Mouse (Mus musculus) urinary bladder, postnatal 10 days (tissue): Measurements from ENCODE around the gene Fam57b.
"Not testable (repeated sequence)": the region's sequence is repeated elsewhere in the genome, so short reads cannot be mapped to it uniquely, and the experiment has no call there.

ENCODE experiments used
- DNase-seq: peaks from one replicate; pipeline ENCODE4 v3.0.0; 2022; ENCODE audit warnings: low spot score

Fam57b gene

DNA sequence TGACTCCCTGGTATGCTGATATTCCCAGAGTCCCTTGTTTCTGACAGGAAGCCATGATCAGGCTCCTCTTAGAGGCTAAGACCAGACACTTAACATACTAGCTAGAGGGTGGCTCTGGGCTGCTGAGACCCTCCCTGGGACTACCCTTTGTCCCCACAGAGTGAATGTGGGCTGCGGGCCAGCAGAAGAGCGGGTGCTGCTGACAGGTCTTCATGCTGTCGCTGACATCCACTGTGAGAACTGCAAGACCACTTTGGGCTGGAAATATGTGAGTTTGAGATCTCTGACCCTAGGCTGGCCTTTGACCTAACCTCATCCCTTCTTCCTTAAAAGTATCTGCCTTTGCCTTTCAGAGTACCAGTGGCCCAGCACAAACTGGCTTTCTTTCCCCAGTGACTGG is 19.3 kb upstream of the Fam57b start:
- no peak for DNase-seq

DNA sequence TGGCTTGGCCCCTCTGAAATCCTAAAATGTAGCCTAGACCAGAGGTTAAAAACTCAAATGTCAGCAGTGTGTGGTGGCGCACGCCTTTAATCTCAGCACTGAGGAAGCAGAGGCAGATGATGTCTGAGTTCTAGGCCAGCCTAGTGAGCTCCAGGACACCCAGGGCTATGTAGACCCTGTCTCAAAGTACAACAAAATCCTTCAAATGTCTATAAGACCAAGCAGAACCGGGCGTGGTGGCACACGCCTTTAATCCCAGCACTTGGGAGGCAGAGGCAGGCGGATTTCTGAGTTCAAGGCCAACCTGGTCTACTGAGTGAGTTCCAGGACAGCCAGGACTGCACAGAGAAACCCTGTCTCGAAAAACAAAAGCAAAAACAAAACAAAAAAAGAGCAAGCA is 18.4 kb upstream of the Fam57b start:
- DNase-seq = not testable (repeated sequence)

DNA sequence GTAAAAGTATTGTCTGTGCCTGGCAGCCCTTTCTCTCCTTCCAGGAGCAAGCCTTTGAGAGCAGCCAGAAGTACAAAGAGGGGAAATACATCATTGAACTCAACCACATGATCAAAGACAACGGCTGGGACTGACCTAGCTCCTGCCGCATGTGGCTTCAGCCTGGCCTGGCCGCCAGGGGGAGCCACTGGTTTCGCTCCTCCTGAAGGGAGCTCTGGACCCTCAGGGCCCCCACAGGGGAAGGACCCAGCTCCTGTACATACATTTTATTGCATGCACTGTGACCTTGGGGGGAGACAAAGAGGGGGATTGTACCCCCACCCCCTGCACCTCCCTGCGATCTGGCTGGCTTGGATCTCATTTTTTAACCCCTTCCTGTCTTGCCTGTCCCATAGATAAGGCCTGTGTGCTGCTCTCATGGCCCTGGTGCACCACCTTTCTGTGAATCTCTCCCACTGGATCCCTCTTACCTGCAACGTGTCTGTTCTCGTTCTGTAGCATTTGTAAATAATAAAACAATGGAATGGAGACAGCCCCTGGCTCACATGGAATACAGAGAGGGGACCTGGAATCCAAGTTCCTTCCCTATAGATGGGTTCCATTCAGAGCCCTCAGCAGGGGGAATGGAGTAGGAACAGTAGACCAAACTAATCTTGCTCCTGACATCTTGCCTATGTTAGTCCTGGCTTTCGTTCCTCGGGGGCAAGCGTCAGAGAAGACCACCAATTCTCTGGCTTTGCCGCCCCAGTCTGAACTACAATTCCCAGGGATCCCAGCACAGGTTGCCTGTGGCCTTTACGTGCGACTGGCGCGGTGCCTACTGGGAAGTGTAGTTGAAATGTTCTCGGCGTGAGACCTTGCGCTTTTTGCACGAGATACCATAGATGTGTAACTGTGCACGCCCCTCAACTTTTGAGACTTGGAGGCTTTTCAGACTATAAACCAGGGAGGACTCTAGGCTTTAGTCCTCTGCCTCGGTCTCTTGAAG is 17.2 kb upstream of the Fam57b start:
- DNase-seq = no peak

DNA sequence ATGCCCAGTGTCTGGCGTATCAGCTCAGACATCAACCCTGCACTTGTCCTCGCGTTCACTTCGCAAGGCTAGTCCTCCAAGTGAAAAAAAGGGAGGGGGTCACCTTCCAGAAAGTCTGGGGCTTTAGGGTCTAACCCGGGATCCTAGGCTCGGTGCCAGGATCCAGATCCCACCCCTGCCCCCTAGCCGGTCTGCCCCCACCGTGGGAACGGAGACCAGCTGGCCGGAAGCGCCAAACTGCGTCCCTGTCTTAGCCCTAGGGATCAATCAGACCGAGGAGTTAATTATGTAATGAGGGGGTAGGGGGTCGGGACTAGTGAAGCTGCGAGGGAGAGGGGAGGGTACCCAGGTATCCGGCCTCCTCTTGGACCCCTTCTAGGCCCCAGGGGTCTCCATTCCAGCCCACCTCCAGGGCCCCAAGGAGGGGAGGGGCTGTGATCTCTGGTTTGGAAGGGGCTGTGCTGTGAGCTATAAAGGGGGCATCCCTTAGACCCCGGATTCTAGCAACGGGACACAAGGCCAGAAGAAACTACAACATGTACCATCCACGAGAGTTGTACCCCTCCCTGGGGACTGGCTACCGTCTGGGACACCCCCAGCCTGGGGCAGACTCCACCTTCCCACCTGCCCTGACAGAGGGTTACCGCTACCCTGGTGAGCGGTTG is 16.4 kb upstream of the Fam57b start, which contains the start of gene Tbx6:
Gene Tbx6, plus strand, starts transcription at position 513 of the 665 bp plus-strand sequence.
- DNase-seq = no peak

DNA sequence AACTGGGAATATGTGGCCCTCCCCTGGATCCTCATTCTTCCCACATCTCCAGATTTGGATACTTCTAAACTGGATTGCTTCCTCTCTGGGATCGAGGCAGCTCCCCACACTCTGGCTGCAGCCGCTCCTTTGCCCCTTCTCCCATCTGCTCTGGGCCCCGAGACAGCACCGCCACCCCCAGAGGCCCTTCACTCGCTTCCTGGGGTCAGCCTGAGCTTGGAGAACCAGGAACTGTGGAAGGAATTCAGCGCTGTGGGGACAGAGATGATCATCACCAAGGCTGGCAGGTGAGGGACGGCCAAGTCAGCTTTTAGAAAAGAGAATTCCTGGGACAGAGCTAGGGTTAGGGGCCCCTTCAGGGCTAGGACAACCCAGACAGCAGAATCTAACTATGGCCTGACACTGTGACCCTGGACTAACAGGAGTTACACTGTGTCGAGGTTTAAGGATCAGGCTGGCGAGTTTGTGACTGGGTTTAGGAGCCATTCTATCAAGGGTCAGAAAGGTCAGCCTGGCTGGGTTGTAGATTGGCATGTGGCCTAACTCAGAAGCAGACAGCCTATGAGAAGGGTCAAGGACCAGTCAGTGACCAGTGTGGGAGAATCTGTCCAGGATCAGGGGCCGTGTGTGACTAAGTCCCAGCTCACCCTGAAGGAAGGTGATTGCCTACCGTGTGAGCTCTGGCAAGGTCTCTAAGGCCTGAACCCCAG is 15.7 kb upstream of the Fam57b start:
- DNase-seq = no peak

DNA sequence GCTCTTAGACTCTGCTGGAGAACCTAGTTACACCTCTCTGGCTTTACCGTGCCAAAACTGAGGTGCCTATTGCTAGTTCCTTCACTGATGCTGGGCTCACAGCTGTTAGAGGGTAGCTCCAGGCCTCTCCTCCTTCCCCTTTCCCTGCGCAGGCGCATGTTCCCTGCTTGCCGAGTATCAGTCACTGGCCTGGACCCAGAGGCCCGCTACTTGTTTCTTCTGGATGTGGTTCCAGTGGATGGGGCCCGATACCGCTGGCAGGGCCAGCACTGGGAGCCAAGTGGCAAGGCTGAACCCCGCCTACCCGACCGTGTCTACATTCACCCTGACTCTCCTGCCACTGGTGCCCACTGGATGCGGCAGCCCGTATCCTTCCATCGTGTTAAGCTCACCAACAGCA is 14.8 kb upstream of the Fam57b start:
- no peak for DNase-seq

DNA sequence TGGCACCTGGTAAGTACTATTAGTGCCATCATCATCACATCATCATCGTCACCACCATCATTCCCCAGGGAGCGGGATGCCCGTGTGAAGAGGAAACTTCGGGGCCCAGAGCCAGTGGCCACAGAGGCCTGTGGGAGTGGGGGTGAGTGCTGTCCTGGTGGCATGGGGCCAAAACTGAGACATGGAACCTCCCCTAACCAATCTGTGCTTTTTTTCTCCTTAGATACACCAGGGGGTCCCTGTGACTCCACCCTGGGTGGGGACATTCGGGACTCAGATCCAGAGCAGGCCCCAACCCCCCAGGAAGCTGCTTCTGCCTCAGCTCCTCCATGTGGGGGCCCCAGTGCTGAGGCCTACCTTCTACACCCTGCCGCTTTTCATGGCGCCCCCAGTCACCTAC is 13.0 kb upstream of the Fam57b start:
- no peak for DNase-seq

DNA sequence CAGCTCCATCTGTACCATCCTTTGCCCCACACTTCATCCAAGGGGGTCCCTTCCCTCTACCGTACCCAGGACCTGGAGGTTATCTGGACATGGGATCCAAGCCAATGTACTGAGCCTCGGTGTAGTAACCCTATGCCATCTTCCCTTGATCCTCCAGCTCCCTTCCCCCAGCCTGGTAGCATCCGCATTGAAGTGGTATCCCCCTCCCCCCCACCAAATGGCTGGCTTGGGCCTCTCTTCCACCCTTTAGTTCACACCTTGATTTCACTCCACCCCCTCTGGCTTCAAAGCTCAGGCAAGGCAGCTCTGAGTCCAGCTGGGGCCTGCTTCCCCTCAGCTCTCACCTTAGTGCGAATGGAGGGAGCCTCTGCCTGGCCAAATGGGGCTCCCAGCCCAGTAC is 12.4 kb upstream of the Fam57b start:
- no peak for DNase-seq

DNA sequence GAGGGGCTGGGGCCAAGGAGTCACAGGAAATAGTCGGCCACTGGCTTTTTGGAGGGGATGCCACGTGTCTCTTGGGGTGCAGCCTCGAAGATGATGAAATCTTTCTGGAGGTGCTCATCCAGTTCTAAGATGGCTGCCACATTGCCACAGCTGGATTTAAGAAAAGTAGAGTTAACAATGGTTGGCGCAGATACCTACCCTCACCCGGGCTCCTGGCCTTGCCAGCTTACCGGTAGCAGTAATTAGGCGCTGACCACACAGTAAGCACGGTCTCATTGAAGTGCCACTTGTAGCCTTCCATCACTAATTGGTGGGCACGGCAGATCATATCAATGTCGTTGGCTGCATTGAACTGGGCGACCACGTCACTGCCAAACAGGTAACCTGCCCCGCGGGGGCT is 11.3 kb upstream of the Fam57b start:
- DNase-seq = no peak

DNA sequence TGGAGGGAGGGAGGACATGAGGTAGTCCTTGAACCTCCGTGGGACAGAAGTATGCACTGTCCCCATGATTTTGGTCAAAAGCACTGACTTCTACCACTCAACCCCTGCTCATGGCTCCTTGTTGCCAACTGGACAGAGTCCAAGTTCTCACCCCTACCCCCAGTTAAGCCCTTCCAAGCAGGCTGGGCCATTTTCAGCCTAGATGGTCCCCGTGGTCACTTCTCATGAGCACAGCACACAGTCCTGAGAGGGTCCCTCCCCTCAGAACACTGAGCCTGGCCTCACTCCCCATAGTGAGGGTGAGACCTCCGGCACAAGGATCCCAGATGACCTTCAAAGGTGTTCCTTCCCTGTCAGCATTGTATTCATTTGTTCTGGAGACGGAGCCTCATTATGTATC is 8.3 kb upstream of the Fam57b start:
- DNase-seq = no peak

DNA sequence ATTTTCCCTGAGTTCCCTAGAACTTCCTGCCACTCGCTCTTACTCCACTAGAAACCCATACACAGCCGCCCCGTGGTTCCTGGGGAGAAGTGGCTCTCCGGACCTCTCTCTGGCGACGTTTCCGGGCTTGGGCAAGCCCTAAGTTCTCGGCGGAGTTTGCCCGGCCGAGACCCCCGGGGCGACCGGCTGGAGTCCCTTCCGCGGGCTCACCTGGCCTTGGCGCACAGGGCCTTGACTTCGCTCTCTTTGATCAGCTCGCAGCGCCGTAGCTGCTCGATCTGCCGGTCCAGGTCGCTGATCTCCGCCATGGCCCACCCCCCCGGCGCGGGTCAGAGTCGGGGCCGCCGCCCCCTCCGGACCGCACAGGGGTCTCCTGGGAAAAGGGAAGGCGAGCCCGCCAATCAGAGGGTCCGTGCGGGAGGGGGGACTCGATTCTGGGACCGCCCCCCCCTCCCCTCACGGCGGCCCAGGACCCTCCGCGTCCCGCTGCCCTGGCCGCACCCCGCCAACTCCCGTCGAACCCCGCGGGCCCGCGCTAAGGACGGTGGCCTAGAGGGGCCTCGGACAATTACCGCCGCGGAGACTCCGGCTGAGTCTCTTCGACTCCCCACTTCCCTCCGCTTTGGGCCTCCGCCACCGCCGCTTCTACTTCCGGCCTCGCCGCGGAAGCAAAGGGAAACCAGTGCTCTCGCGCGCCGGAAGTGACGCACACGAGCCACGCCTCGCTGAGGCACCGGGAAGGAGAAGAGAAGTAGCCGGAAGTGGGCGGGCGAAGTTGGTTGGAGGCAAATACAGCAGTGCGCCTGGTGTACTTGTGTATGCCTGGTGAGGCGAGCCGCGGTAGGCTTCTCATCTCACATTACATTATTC is 5.4 kb upstream of the Fam57b start, which contains the start of gene Ppp4c:
Gene Ppp4c, minus strand, starts transcription at position 646 of the 870 bp plus-strand sequence.
- peak; percentile 93 for DNase-seq

DNA sequence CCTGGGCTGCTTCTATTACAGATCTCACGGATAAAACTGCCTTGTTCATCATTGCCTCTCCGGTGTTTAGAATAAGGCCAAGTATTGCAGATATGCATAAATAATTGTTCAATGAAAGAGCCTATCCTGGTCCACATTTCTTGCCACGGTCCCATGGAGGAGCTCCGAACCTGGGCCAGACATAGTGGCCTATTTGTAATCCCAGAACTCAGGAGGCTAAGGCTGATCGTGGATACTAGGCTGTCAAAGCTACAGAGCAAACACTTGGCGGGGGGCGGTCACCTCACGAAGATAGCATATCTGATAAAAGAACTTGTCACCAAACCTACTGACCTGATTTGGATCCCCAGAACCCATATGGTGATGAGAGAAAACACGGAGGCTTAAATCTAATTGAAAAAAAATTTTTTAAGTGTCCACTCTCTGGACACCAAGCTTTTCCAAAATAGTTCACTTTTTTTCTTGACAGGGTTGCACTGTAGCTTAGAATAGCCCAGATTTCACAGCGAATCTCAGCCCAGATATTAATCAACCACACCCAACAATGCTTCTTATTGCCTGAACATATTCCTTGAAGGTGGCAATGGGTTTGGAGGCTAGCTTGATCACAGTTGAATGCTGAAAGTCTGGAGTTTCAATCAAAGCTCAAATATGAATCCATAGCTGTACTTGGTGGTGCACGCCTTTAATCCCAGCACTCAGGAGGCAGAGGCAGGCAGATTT is 4.6 kb upstream of the Fam57b start:
- no peak for DNase-seq

DNA sequence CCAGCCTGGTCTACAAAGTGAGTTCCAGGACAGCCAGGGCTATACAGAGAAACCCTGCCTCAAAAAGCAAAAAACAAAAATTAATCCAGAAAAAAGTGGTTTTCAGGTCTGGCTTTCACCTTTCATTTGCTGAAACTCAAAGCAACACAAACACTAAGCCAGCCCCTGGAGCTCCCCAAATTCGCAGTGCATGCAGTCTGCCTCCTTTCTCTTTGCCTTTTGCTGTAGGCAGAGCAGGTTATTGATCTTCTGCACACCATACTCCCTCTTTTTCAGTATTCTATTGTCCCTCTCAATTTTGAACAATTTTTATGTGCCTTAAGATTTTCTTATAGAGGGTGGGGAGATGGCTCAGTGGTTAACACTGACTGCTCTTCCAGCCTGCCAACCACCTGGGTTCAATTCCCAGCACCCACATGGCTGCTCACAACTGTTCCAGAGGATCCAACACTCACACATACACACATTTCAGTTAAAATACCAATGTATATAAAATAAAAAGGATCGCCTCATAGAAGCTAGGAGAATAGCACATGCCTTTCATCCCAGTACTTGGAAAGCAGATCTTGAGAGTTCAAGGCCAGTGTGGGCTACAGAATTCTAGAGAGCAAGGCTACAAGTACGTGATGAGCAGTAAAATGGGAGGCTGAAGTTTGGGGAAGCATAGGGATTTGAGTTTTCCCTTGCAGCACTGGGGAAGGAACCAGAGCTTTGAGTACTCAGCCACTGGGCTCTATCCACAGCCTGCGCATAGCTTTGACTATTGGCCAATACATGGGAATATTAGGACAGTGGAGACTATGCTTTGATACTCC is 3.8 kb upstream of the Fam57b start:
- no peak for DNase-seq

DNA sequence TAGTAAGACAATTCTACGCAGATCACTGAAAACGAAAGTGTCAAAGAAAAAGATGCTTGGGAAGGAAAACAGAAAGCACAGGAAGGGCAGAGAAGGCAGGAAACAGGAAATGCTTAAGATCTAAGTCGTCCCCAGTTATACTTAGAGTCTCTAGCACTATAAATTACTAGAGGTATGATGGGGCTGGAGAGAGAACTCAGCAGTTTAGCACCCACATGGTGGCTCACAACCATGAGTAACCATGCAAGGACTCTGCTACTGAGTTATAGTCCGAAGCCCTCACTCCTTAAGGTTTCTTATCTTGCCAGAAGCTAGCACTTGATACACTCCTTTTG is 3.2 kb upstream of the Fam57b start:
- DNase-seq = no peak

DNA sequence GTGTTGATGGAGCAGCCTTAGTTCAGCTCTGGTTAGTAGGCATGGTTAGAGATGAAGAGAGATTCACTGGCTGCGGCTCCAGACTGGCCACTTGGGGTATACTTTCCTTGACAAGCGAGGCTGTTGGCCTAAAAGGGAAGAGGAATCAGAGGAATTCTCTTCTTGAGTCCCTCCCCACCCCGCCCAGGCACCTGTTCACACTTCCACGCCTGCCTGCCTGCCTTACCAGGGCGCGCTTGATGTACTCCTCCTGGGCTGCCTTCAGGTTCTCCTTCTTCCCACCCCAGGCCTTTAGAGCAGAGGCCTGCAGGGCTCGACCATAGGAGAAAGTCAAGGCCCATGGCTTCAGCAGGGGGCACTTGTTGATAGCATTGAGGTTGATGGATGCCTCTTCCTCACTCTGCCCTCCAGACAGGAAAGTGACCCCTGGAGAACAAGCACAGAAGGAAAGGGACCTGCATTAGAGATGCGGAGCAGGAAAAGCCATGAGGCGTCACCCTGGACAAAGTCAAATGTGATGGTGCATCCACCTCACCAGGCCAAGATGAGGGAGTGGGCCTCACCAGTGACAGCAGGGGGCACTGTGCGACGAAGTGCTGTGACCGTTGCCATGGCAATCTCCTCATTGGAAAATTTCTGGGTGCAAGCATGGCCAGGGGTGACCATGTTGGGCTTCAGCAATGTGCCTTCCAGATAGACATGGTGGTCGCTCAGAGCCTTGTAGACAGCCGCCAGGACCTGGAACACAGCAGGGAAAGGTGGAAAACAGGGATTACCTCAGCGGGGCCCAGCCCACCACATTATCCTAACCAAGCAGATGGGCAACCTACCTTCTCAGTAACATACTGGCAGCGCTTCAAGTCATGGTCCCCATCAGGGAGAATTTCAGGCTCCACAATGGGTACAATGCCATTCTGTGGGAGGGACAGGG is 1.8 kb upstream of the Fam57b start:
- DNase-seq = no peak

DNA sequence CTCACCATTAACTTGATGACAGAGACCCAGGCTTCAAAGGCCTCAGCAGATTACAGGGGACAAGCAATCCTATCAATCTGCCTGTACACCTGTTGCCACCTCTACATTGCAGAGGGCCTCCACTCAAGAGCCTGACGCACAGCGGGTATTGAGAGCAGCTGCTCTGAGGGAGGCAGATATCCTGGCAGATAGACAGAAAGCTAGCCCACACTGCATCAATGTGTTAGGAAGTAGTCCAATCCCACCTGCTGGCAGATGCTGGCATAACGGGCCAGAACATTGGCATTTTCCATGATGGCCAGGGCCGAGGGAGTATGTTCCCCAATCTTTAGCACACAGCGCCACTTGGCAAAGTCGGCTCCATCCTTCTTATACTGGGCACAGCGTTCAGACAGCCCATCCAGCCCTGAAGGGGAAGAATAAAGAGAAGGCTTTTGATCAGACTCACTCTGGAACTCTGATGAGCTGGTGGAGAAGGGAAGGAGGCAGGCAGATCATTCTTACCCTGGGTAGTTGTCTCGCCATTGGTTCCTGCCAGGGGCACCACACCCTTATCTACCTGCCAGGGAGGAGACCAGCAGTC is 1.0 kb upstream of the Fam57b start:
- no peak for DNase-seq

DNA sequence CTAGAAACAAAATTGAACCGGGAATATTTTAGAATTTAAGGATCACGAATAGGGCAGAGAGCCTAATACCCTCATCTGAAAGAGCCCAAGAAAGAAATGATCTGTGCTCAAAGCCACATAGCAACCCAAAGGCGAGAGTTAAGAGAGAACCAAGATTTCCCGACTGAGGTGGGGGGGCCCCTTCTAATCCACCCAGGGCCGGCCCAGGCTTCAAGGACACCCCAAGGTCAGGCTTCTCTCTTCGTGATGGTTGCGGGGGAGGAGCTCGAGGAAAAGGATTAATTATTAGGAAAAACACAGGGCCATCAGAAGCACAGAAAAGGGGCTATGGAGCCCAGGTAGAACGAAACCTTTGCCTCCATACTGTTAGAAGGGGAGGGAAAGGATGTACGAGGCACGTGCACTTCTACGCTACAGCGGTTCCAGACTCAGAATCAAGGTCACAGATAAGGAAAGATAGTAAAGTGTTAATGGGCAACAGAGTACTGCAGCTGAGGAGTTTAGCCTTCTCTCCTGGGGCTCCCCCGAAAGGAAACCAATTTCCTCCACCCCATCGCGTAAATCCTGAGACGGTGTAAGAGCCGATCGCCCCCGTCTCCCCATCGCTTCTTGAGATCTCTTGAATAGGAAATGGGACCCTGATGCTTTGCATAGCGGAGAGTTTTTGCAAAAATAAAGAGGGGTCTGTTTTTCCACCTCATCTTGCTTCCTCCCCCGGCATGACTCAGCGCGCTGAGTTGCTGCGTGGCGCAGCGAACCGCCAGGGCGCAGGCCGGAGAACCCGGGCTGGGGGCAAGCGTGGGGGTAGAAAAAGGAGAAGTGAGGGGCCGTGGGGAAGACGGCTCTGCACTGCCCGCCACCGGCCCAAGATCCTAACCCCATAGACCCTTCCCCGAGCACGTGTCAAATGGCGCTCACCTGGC is 920 bp downstream of the Fam57b start:
- DNase-seq = no peak

DNA sequence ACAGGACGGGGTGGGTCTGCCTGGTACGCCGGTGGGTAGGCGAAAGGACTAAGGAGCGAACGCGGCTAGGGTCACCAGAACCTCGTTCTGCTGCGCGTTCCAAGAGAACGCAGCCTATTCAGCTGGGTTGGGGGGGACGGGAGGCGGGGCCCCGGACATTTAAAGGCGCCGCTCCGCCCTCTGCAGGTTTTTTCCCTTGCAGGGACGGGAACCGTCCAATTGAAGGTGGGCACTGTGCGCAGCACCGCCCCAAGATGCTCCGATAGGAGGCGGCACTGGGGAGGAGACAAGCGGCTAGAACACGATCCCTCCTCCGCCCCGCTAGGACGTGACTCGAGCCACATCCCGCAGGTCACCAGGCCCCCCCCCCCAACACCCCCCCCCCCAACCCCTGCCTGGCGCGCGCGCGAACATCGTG is 1.6 kb downstream of the Fam57b start:
- DNase-seq = peak; percentile 93
